Mouse (Mus musculus) liver, embryonic 13.5 days (tissue): ENCODE data around the gene Lmntd1. TPM values are rescaled to one million over a fixed set of nuclear protein-coding genes. Genes with fewer than 3 reads are reported as not detected.

ENCODE experiments used
- ATAC-seq: fragments of 200-750 bp; cut with Nextera tagmentation; 2 replicates; pipeline ENCODE4 v1.8.0; 2017; ENCODE audit warnings: low read depth, mild to moderate bottlenecking, moderate number of reproducible peaks, moderate library complexity
- DNase-seq: peaks from one replicate; pipeline ENCODE4 v3.0.0; 2022
- H3K27ac ChIP-seq: fragments of 300-500 bp; sonication (generic); 2 replicates; pipeline ENCODE4 v1.5.1; 2015; ENCODE audit warnings: moderate library complexity, mild to moderate bottlenecking, inconsistent platforms
- H3K27me3 ChIP-seq: fragments of 300-500 bp; sonication (generic); 2 replicates; pipeline ENCODE4 v1.6.1; 2015; ENCODE audit warnings: mild to moderate bottlenecking, inconsistent platforms
- H3K36me3 ChIP-seq: fragments of 300-500 bp; sonication (generic); 2 replicates; pipeline ENCODE4 v1.6.1; 2015; ENCODE audit warnings: mild to moderate bottlenecking, inconsistent platforms
- H3K4me1 ChIP-seq: fragments of 300-500 bp; sonication (generic); replicated peaks from 2 replicates; pipeline ENCODE4 v1.6.1; 2015; ENCODE audit warnings: inconsistent platforms
- H3K4me2 ChIP-seq: fragments of 300-500 bp; sonication (generic); 2 replicates; pipeline ENCODE4 v1.6.1; 2015; ENCODE audit warnings: inconsistent platforms, mild to moderate bottlenecking, moderate library complexity
- H3K4me3 ChIP-seq: fragments of 300-500 bp; sonication (generic); replicated peaks from 2 replicates; pipeline ENCODE4 v1.5.1; 2015; ENCODE audit warnings: mild to moderate bottlenecking, inconsistent platforms
- H3K9ac ChIP-seq: fragments of 300-500 bp; sonication (generic); 2 replicates; pipeline ENCODE4 v1.6.1; 2015; ENCODE audit warnings: mild to moderate bottlenecking, inconsistent platforms
- H3K9me3 ChIP-seq: fragments of 300-500 bp; sonication (generic); replicated peaks from 2 replicates; pipeline ENCODE4 v1.6.1; 2016; ENCODE audit warnings: inconsistent platforms
- WGBS: fragments of 180-500 bp; shearing (Covaris S2); methylation state at CpG from one replicate; pipeline ENCODE4 v1.1.7; 2015; ENCODE audit not compliant: insufficient replicate concordance; 5-methylcytosine and 5-hydroxymethylcytosine counted together
- polyA plus RNA-seq: library from polyadenylated mRNA; unstranded; fragments of >200 nt; fragmentation: Nextera tagmentation; extraction: Ambion mirVana; gene quantifications from 2 replicates; pipeline ENCODE4 v1.2.1, GENCODE M21; 2015

Lmntd1 gene
- not detected in 2 replicates for polyA plus RNA-seq

DNA sequence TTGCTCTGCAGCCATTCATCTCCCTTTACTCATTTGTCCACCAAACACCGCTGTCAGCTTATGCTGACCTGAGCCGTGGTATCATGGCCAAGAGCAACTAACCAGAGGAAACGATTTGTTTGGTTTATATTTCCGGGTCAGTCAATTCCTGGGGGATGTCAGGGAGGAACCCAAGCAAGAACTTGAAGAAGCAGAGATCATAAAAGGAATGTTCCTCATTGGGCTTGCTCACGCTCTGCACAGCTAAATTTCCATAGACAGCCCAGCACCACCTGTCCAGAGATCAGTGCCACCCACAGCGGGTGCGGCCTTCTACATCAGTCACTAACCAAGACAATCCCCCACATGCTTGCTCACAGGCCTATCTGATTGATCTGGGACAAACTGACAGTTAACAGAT, at the start of gene Lmntd1:
Gene Lmntd1 (minus strand): TSS at position 101 of the 400 bp plus-strand sequence.
- Histone ChIP-seq H3K9me3 (no peaks in the 10 kb centered on the region), H3K27ac (no peak within 1 kb of the TSS), H3K36me3 (no peaks in the 10 kb centered on the region), H3K9ac (no peak within 1 kb of the TSS), H3K27me3 (no peaks in the 10 kb centered on the region), H3K4me3 (no peak within 1 kb of the TSS), H3K4me1 (peaks cover 3% of the 10 kb centered on the region; the same call in 1 of the 2 replicates), H3K4me2 (no peak within 1 kb of the TSS)
- DNase-seq (no peak), ATAC-seq (no peak)
- WGBS, result 59% methylated on average over 7 of the region's 7 CpGs

DNA sequence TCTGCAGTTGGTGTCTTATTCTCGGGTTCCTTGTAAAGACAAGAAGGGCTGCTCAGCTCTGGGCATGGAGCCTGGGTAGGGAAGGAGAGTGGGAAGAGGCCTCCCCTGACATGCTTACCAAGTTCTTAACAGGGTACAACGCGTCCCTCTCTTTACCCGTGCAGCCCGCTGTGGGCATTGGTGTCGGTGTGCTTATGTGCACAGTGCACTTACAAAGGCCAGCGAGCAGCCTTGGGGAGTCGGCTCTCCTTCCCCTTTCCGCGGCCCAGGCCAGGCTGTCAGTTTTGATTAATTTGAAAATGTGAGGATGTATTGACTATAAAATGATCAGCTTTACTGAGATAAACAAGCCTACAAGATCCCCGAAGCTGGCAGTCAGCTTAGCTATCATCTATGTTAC, 46.8 kb upstream of the Lmntd1 start:
- no peak overlapping the region for H3K9ac ChIP-seq
- no peak for DNase-seq
- WGBS, result 60% methylated on average over 11 of the region's 11 CpGs
- no peaks in the 10 kb centered on the region for H3K4me1 ChIP-seq
- H3K27me3 ChIP-seq, result no peaks in the 10 kb centered on the region
- H3K9me3 ChIP-seq, result no peaks in the 10 kb centered on the region
- no peaks in the 10 kb centered on the region for H3K36me3 ChIP-seq
- H3K27ac ChIP-seq, result no peak overlapping the region
- H3K4me3 ChIP-seq, result no peak overlapping the region
- H3K4me2 ChIP-seq, result no peak overlapping the region
- ATAC-seq, result no peak

DNA sequence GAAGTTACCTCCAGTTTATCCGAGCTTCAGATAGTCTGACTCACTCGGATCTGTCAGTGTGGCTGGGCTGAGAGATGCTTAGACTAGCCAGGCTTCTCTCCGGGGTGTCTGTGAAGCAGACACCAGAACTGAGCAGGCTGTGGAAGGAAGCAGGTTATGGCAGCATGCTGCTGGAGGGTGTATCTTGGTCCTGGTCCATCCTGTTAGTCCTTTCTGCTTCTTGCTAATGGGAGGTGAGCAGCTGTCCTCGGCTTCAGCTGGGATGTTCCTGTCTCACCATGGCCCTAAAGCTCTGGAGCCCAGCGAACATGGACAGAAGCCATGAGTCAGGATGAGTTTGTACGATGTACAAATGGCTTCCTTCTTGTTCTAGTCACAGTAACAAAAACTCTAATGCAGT, 45.0 kb upstream of the Lmntd1 start:
- Histone ChIP-seq H3K4me3 (no peak overlapping the region), H3K27ac (no peak overlapping the region), H3K9ac (no peak overlapping the region), H3K36me3 (no peaks in the 10 kb centered on the region), H3K9me3 (0 out of 2 replicates have a peak, but pooled peaks cover 4% of the 10 kb centered on the region), H3K4me1 (no peaks in the 10 kb centered on the region), H3K4me2 (no peak overlapping the region), H3K27me3 (no peaks in the 10 kb centered on the region)
- no peak for DNase-seq
- no peak for ATAC-seq
- WGBS, result 51% methylated on average over 6 of the region's 6 CpGs

DNA sequence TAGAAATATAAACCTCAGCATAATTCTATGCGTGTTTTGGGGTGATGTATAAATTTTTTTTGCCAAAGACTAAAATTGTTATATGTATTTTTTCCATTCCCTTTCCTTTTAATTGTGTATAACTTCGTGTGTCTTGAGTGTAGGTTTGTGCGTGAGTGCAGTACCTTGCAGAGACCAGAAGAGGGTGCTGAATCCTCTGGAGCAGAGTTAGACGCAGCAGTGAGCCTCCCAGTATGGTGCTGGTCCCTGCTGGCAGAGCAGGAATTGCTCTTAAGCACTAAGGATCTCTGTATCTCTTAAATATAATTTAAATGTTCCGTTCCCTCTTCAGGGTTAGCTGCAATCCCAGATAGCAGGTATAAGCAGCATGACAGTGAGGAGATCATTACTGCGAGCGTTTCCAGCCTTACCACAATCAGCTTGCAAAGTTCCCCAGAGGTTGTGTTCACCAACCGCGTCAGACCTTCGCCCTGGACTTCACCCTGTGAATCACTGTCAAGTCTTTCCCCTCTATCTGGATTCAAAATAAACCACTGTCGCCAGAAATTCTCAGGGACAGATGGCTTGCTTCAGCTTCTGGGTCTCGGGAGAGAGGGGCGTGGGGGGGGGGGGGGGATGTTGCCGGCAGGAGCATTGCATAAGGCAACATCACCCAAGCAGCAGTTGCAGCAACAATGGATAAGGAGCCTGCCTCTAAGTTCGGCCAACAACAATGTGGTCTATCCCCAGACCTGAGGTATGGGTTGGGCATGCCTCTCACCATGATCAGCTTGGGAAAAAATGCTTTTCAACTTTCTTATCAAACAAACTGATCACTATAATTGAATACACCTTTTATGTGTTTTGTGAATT, 42.8 kb upstream of the Lmntd1 start:
- Histone ChIP-seq H3K4me2 (no peak overlapping the region), H3K9me3 (0 out of 2 replicates have a peak, but pooled peaks cover 4% of the 10 kb centered on the region), H3K9ac (no peak overlapping the region), H3K4me3 (no peak overlapping the region), H3K27ac (no peak overlapping the region), H3K27me3 (no peaks in the 10 kb centered on the region), H3K36me3 (no peaks in the 10 kb centered on the region), H3K4me1 (no peaks in the 10 kb centered on the region)
- DNase-seq (no peak), ATAC-seq (no peak)
- WGBS, result 64% methylated on average over 15 of the region's 15 CpGs

DNA sequence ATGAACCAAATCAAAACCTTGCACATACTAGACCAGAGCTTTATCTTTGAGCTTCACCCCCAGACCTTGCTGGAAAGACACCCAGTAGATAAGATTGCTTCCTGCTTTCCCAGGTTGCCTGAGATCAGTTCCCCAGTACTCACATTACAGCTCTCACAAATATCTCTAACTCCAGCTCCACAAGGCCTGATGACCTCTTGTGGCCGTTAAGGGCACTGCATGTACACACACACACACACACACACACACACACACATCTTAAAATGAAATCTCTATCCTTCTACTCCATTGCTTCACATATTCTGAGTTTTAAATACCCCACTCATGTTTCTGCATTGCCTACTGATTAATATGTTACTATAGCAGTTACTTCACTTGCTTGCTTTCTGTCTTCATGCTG, 41.6 kb upstream of the Lmntd1 start:
- ATAC-seq (no peak), DNase-seq (no peak)
- Histone ChIP-seq H3K36me3 (no peaks in the 10 kb centered on the region), H3K9ac (no peak overlapping the region), H3K9me3 (0 out of 2 replicates have a peak, but pooled peaks cover 5% of the 10 kb centered on the region), H3K4me1 (no peaks in the 10 kb centered on the region), H3K4me2 (no peak overlapping the region), H3K27me3 (no peaks in the 10 kb centered on the region), H3K27ac (no peak overlapping the region), H3K4me3 (no peak overlapping the region)
- WGBS, result 67% methylated on average over 1 of the region's 1 CpGs

DNA sequence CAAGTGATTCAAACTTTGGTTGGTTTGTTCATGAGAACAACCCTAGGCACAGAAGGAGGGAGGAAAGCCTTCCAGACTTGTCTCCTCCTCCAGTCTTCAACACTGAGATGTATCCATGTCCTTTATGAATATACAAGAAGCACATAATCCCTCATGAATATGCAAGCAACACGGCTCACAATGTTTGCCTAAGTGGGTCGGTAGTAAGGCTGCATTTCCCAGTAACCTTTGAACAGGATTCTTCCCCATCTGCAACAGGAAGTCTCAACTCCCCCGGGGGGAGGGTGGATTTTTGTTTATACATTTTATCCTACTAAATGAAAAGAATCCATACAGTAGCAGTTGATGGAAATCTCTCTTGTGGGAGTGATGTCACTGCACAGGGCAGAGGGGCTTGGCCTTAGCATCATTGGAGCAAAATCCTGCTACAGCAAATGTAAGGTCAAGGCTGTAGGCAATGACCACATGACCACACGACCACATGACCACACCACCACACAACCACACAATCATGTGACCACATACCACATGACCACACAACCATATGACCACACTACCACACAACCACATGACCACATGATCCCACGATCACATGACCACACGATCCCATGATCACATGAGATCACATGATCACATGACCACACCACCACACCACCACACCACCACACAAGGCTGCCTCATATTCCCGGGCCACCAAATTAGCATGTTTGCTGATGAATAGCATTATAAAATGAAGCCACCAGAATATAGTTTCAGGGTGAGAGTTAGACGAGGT, 40.1 kb upstream of the Lmntd1 start:
- Histone ChIP-seq H3K9ac (no peak overlapping the region), H3K4me1 (no peaks in the 10 kb centered on the region), H3K27me3 (no peaks in the 10 kb centered on the region), H3K4me3 (no peak overlapping the region), H3K36me3 (no peaks in the 10 kb centered on the region), H3K4me2 (no peak overlapping the region), H3K9me3 (peaks cover 9% of the 10 kb centered on the region; the same call in 1 of the 2 replicates), H3K27ac (no peak overlapping the region)
- WGBS, result 59% methylated on average over 8 of the region's 8 CpGs
- ATAC-seq (no peak), DNase-seq (no peak)

DNA sequence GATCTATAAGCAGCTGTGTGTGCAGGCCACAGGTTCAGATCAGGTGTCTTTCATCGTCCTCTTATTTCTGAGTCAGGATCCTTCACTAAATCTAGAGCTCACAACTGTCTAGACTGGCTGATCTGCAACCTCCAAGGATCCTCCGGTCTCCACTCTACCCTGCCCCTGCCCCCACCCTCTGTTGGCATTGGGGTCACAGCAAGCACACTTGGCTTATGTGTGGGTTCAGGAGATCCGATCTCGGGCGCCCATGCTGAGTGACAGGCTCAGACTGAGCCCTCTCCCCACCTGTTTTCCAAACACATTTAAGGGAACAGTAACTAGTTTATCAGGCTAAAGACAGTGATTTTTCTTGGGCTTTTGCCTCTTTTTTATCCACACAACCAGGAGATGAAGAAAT, 39.5 kb upstream of the Lmntd1 start:
- peaks cover 9% of the 10 kb centered on the region; the same call in 1 of the 2 replicates for H3K9me3 ChIP-seq
- H3K4me1 ChIP-seq, result no peaks in the 10 kb centered on the region
- H3K27ac ChIP-seq, result no peak overlapping the region
- no peak overlapping the region for H3K9ac ChIP-seq
- H3K27me3 ChIP-seq, result no peaks in the 10 kb centered on the region
- H3K4me3 ChIP-seq, result no peak overlapping the region
- ATAC-seq (no peak), DNase-seq (no peak)
- no peaks in the 10 kb centered on the region for H3K36me3 ChIP-seq
- 75% methylated on average over 5 of the region's 5 CpGs for WGBS
- H3K4me2 ChIP-seq, result no peak overlapping the region

DNA sequence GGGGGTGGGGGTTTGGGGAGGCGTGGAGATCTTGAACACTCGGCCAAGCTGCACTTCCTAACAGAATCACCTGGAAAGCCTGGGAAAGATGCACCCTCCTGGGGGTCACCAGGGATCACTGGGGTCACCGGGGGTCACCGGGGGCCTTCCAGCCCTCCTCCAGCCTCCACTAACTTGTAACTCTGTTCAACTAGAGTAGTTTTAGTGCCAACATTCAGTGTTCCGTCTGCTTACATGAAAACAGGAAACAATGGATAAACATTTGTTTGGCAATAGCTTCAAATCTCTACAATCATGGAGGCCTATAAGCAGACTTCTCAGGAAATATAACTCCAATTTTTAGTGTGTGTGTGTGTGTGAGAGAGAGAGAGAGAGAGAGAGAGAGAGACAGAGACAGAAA, 38.9 kb upstream of the Lmntd1 start:
- Histone ChIP-seq H3K4me2 (no peak overlapping the region), H3K27me3 (no peaks in the 10 kb centered on the region), H3K4me1 (no peaks in the 10 kb centered on the region), H3K36me3 (no peaks in the 10 kb centered on the region), H3K9ac (no peak overlapping the region), H3K4me3 (no peak overlapping the region), H3K27ac (no peak overlapping the region), H3K9me3 (peaks cover 9% of the 10 kb centered on the region; the same call in 1 of the 2 replicates)
- DNase-seq (no peak), ATAC-seq (no peak)
- WGBS, result 65% methylated on average over 5 of the region's 5 CpGs

DNA sequence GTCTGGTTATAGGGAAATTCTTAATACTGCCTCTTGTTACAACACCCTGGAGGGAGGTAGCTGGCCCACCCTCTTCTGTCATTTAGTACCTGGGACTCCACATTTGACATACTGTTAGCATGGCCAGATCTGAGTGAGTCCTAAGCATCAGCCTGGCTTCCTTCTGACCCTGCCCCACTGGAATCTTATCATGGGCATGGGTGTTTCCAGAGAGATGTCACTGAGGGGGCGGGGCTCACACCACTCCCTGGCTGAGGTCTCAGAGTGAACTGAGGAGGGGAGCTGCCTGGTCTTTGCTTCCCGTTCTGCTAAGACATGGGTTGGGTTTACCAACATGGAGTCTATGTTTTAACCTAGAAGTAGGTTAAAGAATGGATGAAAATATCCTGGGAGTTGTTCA, 37.9 kb upstream of the Lmntd1 start:
- no peak overlapping the region for H3K9ac ChIP-seq
- H3K27me3 ChIP-seq, result no peaks in the 10 kb centered on the region
- ATAC-seq, result no peak
- peaks cover 9% of the 10 kb centered on the region; the same call in 1 of the 2 replicates for H3K9me3 ChIP-seq
- WGBS, result 43% methylated on average over 2 of the region's 2 CpGs
- no peaks in the 10 kb centered on the region for H3K36me3 ChIP-seq
- DNase-seq, result no peak
- H3K4me1 ChIP-seq, result no peaks in the 10 kb centered on the region
- H3K4me3 ChIP-seq, result no peak overlapping the region
- no peak overlapping the region for H3K4me2 ChIP-seq
- no peak overlapping the region for H3K27ac ChIP-seq

DNA sequence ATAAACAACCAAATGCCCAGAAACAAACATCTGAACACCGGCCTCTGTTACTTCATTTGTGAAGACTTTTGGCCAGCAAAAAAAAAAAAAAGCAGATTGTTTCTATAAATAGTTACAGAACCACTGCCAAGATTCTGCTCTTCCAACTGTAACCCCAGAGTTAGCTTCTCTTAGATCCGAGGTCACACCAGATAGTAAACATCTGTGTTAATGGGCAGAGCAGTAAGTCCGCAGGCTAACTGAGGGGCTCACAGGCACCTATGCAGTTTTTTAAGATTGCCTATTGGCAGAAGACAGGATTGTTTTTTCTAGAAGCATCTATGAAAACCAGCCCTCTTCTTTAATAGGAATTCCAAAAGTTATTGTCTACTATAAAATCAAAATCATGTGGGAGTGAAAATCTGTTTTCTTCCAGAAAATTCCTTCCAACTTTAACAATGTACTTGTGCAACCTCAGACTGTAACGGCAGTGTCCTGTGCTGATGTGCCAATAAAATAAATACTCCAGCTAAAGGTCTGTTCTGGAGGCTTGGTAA, 26.9 kb upstream of the Lmntd1 start:
- Histone ChIP-seq H3K9me3 (0 out of 2 replicates have a peak, but pooled peaks cover 4% of the 10 kb centered on the region), H3K4me3 (no peak overlapping the region), H3K27me3 (no peaks in the 10 kb centered on the region), H3K4me1 (no peaks in the 10 kb centered on the region), H3K9ac (no peak overlapping the region), H3K36me3 (no peaks in the 10 kb centered on the region), H3K27ac (no peak overlapping the region), H3K4me2 (no peak overlapping the region)
- WGBS, result 65% methylated on average over 4 of the region's 4 CpGs
- DNase-seq, result no peak
- ATAC-seq, result no peak

DNA sequence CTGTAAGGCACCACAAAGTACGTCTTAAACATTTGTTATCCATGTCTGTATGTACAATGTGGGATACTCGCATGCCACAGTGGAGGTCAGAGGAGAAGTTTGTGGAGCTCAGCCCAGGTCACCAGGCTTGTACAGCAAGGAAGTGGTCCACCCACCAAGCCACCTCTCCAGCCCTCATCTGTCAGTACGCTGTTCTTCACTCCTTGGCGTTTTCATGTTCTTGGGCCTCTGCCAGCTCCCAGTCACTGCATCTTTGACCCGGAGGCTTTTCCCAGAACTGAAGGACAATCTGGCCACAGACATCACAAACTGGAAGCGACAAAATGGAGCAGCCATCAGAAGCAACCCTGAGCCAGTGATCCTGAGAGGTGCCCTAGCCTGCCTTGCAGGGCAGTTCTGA, 24.1 kb upstream of the Lmntd1 start:
- Histone ChIP-seq H3K27me3 (no peaks in the 10 kb centered on the region), H3K9ac (no peak overlapping the region), H3K9me3 (peaks cover 4% of the 10 kb centered on the region; the same call in 1 of the 2 replicates), H3K4me2 (no peak overlapping the region), H3K4me3 (no peak overlapping the region), H3K27ac (no peak overlapping the region), H3K4me1 (no peaks in the 10 kb centered on the region), H3K36me3 (no peaks in the 10 kb centered on the region)
- WGBS, result 70% methylated on average over 6 of the region's 6 CpGs
- ATAC-seq, result no peak
- no peak for DNase-seq
